Mouse (Mus musculus): ENCODE data around the gene Foxc2.

DNA sequence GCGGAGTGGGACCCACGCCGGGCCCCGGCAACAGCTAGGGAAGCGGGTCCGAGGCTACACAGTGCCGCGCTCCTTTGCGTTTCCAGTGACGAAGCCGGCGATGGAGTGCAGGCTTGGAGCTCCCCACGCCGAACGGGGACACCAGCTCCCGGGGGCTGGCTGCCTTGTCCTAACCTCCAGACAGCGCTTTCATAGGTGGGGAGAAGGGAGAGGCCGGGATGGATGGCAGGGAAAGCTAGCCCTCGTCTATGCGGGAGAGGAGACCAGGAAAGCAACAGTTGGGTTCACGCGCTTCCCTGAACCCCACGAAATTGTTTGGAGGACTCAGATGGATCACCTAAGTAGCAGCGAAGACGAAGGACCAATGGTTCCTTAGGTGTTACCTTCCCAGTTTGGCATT is 835 bp upstream of the Foxc2 start:
- TF ChIP-seq CTCF (IDR thresholded peaks at IDR 0.05; ENCODE audit: extremely low read depth, insufficient read depth, low read length), result no peak
- no peak for TF ChIP-seq POLR2A (IDR thresholded peaks at IDR 0.05; ENCODE audit: extremely low read depth, insufficient read depth, low read length)
